Mouse (Mus musculus): Measurements from ENCODE around the gene Srp14.

DNA sequence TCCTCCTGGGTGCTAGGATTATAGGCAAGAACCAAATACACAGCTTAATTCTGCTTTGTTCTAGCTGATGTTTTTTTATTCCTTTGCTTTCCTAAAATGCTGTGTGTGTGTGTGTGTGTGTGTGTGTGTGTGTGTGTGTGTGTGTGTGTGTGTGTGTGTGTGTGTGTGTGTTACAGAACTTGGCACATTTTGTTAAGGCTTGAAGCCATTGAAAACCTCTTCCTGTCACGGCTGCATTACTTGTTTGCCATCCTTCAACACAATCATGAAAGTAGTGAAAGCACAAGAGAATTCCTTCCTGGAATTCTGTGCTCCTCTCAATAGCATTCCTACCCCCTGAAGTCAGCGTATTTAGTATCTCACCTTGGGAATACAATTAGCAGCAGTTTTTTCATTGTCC, 13.6 kb downstream of the Srp14 start:
- TF ChIP-seq CTCF (conservative IDR thresholded peaks at IDR 0.05; ENCODE audit: low read length), result no peak
- TF ChIP-seq POU5F1 (IDR thresholded peaks at IDR 0.05; ENCODE audit: borderline replicate concordance, low read length), result no peak

Measured in E14TG2a.4 (cell line).